Mouse (Mus musculus) hindbrain, embryonic 10.5 days (tissue): ENCODE results near the gene Urah. TPM values are rescaled to one million over a fixed set of nuclear protein-coding genes. Genes with fewer than 3 reads are reported as not detected.

Source experiments
- polyA plus RNA-seq: library from polyadenylated mRNA; unstranded; fragments of >200 nt; fragmentation: Nextera tagmentation; extraction: Ambion mirVana; gene quantifications from 2 replicates; pipeline ENCODE4 v1.2.1, GENCODE M21; 2016

The Urah gene
- polyA plus RNA-seq, 1 experiment from 2014 or later = 0.97 TPM

Other genes starting within 250 kb of the Urah start
- gene Olfr46, start 233.7 kb upstream of the Urah start, polyA plus RNA-seq = not detected in 2 replicates
- gene Olfr61, start 206.0 kb upstream of the Urah start, polyA plus RNA-seq = not detected in 2 replicates
- not detected in 2 replicates for gene Olfr53, start 188.6 kb upstream of the Urah start, polyA plus RNA-seq
- 0.01 TPM in 1 of 2 replicates, not detected in the other for gene Olfr539, start 175.1 kb upstream of the Urah start, polyA plus RNA-seq
- not detected in 2 replicates for gene Olfr45, start 153.1 kb upstream of the Urah start, polyA plus RNA-seq
- gene Olfr541, start 137.8 kb upstream of the Urah start, polyA plus RNA-seq = not detected in 2 replicates
- not detected in 2 replicates for gene Cyp2e1, start 71.3 kb upstream of the Urah start, polyA plus RNA-seq
- gene Syce1, start 47.2 kb upstream of the Urah start, polyA plus RNA-seq = 0.27 TPM in 1 of 2 replicates, not detected in the other
- gene Zfp941, start 12.8 kb upstream of the Urah start, polyA plus RNA-seq = 3.5 and 5.1 TPM in 2 replicates
- not detected in 2 replicates for gene Scgb1c1, start 10.5 kb downstream of the Urah start, polyA plus RNA-seq
- gene Odf3, start 12.8 kb downstream of the Urah start, polyA plus RNA-seq = not detected in 2 replicates
- not detected in 2 replicates for gene Gm45785, start 21.3 kb downstream of the Urah start, polyA plus RNA-seq
- 67.0 and 81.7 TPM in 2 replicates for gene Ric8a, start 21.9 kb downstream of the Urah start, polyA plus RNA-seq
- gene Bet1l, start 22.6 kb downstream of the Urah start, polyA plus RNA-seq = 20.9 and 28.8 TPM in 2 replicates
- 325 and 344 TPM in 2 replicates for gene Psmd13, start 47.0 kb downstream of the Urah start, polyA plus RNA-seq
- gene Sirt3, start 47.3 kb downstream of the Urah start, polyA plus RNA-seq = 27.3 and 28.3 TPM in 2 replicates
- not detected in 2 replicates for gene Cox8b, start 65.4 kb downstream of the Urah start, polyA plus RNA-seq
- 0.21 TPM in 1 of 2 replicates, not detected in the other for gene Nlrp6, start 85.9 kb downstream of the Urah start, polyA plus RNA-seq
- gene Pgghg, start 106.4 kb downstream of the Urah start, polyA plus RNA-seq = 16.8 and 17.0 TPM in 2 replicates
- 1.3 and 2.7 TPM in 2 replicates for gene Ifitm5, start 115.3 kb downstream of the Urah start, polyA plus RNA-seq
- gene Gm45717, start 120.9 kb downstream of the Urah start, polyA plus RNA-seq = 0.35 and 0.80 TPM in 2 replicates
- 388 and 494 TPM in 2 replicates for gene Ifitm2, start 121.0 kb downstream of the Urah start, polyA plus RNA-seq
- gene Ifitm1, start 132.2 kb downstream of the Urah start, polyA plus RNA-seq = 5.1 and 6.9 TPM in 2 replicates
- 21.0 and 23.9 TPM in 2 replicates for gene Ifitm3, start 175.8 kb downstream of the Urah start, polyA plus RNA-seq
- gene Ifitm6, start 182.9 kb downstream of the Urah start, polyA plus RNA-seq = not detected in 2 replicates
- gene Gm17387, start 194.1 kb downstream of the Urah start, polyA plus RNA-seq = not detected in 2 replicates
- gene B4galnt4, start 226.1 kb downstream of the Urah start, polyA plus RNA-seq = 26.4 and 35.1 TPM in 2 replicates
- 5.1 and 5.2 TPM in 2 replicates for gene Pkp3, start 243.2 kb downstream of the Urah start, polyA plus RNA-seq